Mouse (Mus musculus): ENCODE measurements around the gene Iqgap1.

Gene Iqgap1

GRCm38 (mm10) chr7:80825843-80826403 is at the start of gene Iqgap1:
Gene Iqgap1 (minus strand): TSS chr7:80825974.
- no peak for DNase-seq (ENCODE audit: low spot score)

GRCm38 (mm10) chr7:80873631-80874030 is 47.9 kb upstream of the Iqgap1 start:
- DNase-seq (ENCODE audit: low spot score): no peak

GRCm38 (mm10) chr7:80873038-80873437 is 47.3 kb upstream of the Iqgap1 start:
- no peak for DNase-seq (ENCODE audit: low spot score)

DNA sequence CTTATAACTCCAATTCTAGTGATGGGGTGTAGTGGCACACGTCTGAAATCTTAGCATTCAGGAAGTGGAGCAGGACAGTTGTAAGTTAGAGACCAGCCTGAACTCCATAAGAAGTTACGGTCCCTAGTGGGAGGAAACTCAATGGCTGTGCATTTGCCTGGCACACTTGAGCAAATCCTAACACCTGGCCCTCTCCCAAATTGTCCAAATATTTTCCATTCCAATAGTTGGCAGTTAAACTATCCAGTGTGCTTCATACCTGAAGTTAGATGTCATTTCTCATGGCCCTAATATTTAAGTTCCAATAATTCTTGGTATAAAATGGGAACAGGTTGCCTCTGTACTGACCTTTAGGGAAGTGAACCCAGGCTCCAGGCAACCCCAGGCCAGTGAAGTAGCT is 42.9 kb upstream of the Iqgap1 start:
- no peak for DNase-seq (ENCODE audit: low spot score)

- DNase-seq (ENCODE audit: low spot score): no peak
Observed at GRCm38 (mm10) chr7:80866514-80867147, 40.9 kb upstream of the Iqgap1 start.

DNA sequence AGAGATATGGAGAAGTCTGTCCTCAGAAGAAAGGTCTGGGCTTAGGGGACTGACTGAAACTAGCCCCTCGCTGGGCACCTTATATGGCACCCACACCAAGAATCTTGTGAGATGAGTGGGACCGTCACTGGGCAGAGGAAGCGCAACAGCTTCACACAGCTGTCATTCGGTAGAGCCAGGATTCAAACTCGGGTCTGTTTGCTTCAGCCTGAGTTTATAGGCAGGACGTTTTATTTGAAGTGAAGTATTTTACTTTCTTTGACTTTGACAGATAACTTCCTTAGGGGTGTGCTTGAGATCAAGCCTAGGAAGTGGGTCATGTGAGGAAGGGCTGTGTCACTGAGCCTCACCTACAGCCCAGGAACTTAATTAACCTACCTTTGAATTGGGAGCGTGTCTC is 39.7 kb upstream of the Iqgap1 start:
- DNase-seq (ENCODE audit: low spot score): no peak

DNA sequence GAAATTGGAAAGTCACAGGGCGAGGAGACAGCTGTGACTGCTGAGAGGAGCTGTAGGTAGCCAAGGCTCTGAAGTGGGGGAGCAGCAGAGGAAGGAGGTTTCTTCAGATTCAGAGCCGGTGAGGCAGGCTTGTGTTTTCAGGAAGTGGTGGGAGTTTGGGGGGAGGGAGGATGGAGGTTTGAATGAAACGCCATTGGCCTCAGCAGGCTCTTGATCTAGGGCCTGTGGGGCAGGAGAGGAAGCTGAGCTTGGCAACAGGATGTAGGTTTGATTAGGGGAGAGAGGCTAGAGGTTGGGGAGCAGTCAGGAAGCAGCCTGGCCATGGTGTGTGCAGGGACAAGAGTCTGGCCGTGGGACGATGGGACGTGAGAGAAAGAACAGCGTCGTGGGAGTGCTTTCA is 39.1 kb upstream of the Iqgap1 start:
- DNase-seq (ENCODE audit: low spot score): no peak

- no peak for DNase-seq (ENCODE audit: low spot score)
Observed at GRCm38 (mm10) chr7:80864151-80864550, 38.4 kb upstream of the Iqgap1 start.

DNA sequence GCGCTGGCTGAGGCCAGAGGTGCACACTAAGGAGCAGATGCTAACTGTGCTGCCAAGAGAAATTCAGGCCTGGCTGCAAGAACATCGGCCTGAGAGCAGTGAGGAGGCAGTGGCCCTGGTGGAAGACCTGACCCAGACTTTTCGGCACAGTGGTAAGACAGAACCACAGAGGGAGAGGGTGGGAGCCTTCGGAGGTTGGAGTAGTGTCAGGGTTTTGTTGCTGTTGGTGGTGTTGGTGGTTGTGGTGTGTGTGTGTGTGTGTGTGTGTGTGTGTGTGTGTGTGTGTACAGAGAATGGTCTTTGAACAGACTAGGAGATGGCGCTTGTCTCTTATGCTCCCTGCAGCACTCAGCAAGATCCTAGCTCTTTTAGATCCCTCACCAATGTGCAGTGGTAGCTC is 37.7 kb upstream of the Iqgap1 start:
- no peak for DNase-seq (ENCODE audit: low spot score)

- no peak for DNase-seq (ENCODE audit: low spot score)
Observed at GRCm38 (mm10) chr7:80862475-80862874, 36.7 kb upstream of the Iqgap1 start.

GRCm38 (mm10) chr7:80860729-80861274 is 35.0 kb upstream of the Iqgap1 start, which contains the start of gene Zscan2:
Gene Zscan2 (plus strand): TSS chr7:80860920.
- DNase-seq (ENCODE audit: low spot score): peak; percentile 96

GRCm38 (mm10) chr7:80860227-80860626 is 34.5 kb upstream of the Iqgap1 start:
- DNase-seq (ENCODE audit: low spot score): peak; percentile 73

DNA sequence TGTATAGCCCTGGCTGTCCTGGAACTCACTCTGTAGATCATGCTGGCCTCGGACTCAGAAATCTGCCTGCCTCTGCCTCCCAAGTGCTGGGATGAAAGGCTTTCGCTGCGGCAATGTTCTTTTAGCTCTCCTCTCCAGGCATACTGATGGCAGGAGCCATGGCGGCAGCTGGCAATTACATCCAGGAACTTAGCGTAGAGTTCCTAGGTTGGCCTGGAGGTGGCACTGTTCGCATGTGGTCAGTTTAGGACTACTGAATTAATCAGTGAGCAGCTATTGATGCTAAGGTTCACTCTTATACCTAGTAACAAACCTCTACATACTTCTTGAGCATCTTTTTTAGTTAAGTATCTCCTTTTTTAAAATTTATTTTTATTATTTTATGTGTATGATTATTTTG is 31.4 kb upstream of the Iqgap1 start:
- DNase-seq (ENCODE audit: low spot score): peak; percentile 80

DNA sequence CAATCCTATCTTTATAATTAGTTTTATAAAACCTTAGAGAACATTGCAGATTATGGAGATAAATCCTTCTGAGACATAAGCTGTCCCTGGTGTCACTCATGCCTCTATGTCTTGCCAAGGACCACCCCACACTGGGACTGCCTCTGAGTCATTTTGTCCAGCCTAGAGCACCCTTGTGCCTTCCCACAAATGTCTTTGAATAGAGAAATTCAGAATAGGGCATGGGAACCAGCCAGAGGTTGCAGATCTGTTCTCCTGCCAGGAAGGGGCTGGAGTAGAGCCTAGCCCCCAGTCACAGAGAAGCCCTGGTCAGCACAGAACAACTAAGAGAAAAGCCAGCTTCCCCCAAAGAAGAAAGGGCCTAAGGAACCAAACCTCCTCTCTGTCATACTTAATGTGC is 29.5 kb upstream of the Iqgap1 start:
- DNase-seq (ENCODE audit: low spot score): peak; percentile 30

GRCm38 (mm10) chr7:80853218-80853617 is 27.4 kb upstream of the Iqgap1 start:
- no peak for DNase-seq (ENCODE audit: low spot score)

DNA sequence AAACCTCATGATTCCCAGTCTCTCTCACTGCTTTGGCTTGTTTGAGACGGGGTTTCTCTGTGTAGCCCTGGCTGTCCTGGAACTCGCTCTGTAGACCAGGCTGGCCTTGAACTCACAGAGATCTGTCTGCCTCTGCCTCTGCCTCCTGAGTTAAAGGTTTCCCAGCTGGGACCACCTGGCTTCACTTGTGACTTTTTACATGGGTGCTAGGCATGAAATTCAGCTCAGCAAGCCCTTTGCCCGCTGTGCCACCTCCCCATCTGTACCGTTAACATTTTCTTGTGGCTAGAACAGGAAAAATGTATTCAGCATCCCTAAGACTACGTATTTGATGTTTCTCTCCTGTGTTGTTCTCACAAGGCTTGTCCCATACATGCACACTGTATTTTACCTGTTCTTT is 24.7 kb upstream of the Iqgap1 start:
- no peak for DNase-seq (ENCODE audit: low spot score)

GRCm38 (mm10) chr7:80849710-80850109 is 23.9 kb upstream of the Iqgap1 start:
- DNase-seq (ENCODE audit: low spot score): peak; percentile 78

DNA sequence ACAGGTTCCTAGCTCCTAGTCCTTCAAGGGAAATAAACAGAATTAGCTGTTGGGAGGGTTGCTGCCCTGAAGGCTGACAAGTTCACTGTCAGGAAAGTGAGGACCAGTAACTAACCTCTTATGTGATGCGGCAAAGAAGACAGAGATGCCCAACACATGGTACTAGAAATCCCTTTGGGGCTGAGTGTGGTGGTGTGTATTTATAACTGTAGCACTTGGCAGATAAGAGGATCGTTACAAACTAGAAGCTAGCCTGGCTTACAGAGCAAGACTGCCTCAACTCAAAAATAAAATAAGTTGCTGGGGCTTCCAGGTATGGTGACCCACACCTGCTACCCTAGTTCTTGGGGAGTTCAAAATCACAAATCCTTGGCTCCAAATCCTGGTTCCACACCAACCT is 23.5 kb upstream of the Iqgap1 start:
- no peak for DNase-seq (ENCODE audit: low spot score)

- no peak for DNase-seq (ENCODE audit: low spot score)
Observed at GRCm38 (mm10) chr7:80846709-80847108, 20.9 kb upstream of the Iqgap1 start.

DNA sequence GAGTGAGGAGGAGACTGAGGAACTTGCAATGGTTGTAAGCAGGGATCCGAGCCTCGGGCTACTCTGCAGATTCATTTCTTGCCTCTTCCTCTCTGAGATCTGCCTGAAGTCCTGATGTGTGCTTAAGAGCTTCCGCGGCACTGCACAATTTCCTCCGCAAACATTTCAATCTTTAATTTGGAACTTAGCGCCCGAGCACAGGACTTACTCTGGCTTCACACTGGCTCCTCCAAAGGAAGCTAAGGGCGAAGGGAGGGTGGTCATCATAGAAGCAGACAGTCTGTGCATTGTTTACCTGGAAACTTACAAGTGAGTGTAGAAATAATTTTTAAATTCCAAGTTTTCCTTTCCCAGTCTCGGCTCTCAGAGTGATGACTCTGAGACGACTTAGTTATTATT is 20.5 kb upstream of the Iqgap1 start:
- no peak for DNase-seq (ENCODE audit: low spot score)

DNA sequence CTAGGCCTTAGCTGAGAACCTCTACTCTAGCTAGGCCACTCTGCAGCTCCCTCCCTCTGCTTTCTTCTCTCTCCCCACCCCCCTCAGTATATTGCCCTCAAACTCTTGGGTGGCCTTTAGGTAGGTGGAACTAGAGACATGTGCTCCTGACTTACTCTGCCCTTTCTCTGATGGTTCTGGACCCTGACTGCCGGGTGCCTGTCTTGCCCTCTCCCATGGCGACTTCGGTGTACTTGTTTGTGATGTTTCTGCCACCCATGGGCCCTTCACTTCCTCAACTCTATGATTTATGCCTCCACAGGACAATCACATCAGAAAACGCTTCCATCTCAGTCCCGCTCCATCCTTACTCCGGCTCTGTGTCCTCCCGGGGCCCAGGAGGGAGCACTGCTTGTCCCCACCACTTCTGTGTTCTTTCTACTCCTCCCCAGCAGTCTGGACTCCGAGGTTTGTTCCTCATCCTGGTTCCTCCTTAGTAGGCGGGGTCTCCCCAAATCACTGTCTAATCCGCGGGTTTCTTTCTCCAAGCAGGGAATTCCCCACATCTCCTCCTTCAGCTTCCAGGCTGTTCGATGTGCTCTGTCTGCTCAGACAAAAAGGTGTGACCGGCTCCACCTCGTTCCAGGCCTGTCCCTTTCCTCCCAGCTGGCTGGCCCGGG is 20.0 kb upstream of the Iqgap1 start:
- no peak for DNase-seq (ENCODE audit: low spot score)

DNA sequence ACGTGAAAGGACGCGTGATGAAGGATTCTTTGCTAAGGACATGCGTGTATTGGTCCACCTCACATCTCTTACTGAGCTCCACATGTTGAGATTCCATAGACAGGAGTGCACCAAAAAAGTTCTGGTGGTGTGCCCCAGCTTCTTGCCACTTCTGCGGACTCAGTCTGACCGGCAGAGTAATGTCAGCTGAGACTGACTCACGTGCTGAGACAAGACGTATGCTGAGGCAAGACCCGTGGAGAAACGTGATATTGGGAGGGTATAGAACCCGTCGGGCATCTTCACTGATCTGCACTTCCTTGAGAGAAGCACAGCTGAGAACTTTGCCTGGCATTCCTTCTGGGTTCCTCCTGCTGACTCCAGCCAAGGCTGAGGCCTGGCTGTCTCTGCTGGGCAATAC is 18.9 kb upstream of the Iqgap1 start:
- no peak for DNase-seq (ENCODE audit: low spot score)

DNA sequence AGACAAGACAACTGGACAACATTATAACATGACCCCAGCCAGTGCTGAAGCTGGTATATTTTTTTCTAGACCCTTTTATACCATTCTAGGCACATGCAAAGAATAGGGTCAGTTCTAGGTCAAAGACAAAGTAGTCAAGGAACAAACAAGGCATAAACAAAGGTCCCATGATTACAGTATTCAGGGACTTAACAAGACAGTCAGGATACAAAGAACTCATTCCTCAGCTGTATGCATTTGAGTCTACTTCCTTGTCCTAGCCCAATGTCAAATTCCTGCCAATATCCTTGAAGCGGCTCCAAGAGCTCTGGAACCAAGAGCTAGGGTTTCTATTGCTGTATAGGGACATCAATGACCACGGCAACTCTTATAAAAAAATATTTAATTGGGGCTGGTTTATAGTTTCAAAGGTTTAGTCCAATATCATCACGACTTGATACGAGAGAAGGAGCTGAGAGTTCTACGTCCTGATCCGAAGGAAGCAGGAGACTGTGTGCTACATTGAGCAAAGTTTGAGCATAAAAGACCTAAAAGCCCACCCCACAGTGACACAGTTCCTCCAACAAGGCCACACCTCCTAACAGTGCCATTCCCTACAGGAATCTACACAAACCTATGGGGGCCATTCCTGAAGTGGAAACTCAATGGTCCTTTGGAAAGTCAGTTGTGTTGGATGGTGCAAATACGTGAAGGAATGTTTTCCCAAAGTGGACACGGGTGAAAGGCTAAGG is 18.3 kb upstream of the Iqgap1 start:
- DNase-seq (ENCODE audit: low spot score): no peak
